Mouse (Mus musculus) erythroblast, embryonic 14.5 days (primary cell): Measurements from ENCODE around the gene Foxq1.

ENCODE experiments used
- GATA1 ChIP-seq: IDR thresholded peaks from 2 replicates; pipeline ENCODE4 v1.6.1; 2012; ENCODE audit warnings: low read length, inconsistent platforms, mixed read lengths
- TAL1 ChIP-seq: IDR thresholded peaks from 3 replicates; pipeline ENCODE4 v1.6.1; 2012; ENCODE audit warnings: low read length, inconsistent platforms, mixed read lengths

DNA sequence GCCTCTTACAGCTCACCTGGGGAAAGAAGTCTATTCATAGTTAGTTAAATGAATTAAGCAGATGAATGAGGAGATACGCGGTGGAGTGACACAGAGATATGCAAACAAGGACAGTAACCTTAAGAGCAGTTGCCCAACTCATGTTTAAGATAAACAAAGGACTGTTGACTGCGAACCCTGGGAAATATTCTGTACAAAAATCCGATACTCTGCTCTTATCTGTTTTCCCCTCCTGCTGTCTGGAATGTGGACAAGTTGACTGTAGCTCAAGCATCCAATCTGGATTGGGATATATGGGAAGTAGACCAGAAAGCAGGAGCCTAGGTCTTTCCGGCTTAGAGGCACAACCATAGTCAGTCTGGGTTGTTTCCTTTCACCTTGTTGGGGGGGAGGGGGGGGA, 24.7 kb upstream of the Foxq1 start:
- TF ChIP-seq GATA1: no peak
- no peak for TF ChIP-seq TAL1
